Mouse (Mus musculus) heart, embryonic 10.5 days (tissue): ENCODE measurements around the gene Gm17571. TPM values are rescaled to one million over a fixed set of nuclear protein-coding genes. Genes with fewer than 3 reads are reported as not detected.

Experiments used
- DNase-seq: peaks from one replicate; pipeline ENCODE4 v3.0.0-alpha.2; 2017; ENCODE audit warnings: low spot score
- H3K27ac ChIP-seq: fragments of 300-500 bp; sonication (generic); 2 replicates; pipeline ENCODE4 v1.5.1; 2016; ENCODE audit warnings: mild to moderate bottlenecking
- H3K27me3 ChIP-seq: fragments of 300-500 bp; sonication (generic); 2 replicates; pipeline ENCODE4 v1.6.1; 2016; ENCODE audit warnings: mild to moderate bottlenecking; ENCODE audit not compliant: poor library complexity, insufficient read depth, severe bottlenecking
- H3K36me3 ChIP-seq: fragments of 300-500 bp; sonication (generic); 2 replicates; pipeline ENCODE4 v1.6.1; 2016; ENCODE audit warnings: mild to moderate bottlenecking, moderate library complexity
- H3K4me1 ChIP-seq: fragments of 300-500 bp; sonication (generic); 2 replicates; pipeline ENCODE4 v1.6.1; 2016; ENCODE audit warnings: mild to moderate bottlenecking
- H3K4me3 ChIP-seq: fragments of 300-500 bp; sonication (generic); 2 replicates; pipeline ENCODE4 v1.5.1; 2016; ENCODE audit warnings: mild to moderate bottlenecking, moderate library complexity
- H3K9me3 ChIP-seq: fragments of 300-500 bp; sonication (generic); 2 replicates; pipeline ENCODE4 v1.6.1; 2016; ENCODE audit warnings: mild to moderate bottlenecking, moderate library complexity
- WGBS: fragments of 180-500 bp; shearing (Covaris S2); methylation state at CpG from one replicate; pipeline ENCODE4 v1.1.7; 2016; 5-methylcytosine and 5-hydroxymethylcytosine counted together
- polyA plus RNA-seq: library from polyadenylated mRNA; unstranded; fragments of >200 nt; fragmentation: Nextera tagmentation; extraction: Ambion mirVana; gene quantifications from 2 replicates; pipeline ENCODE4 v1.2.1, GENCODE M21; 2016

The Gm17571 gene
- polyA plus RNA-seq, 1 experiment from 2014 or later = not detected

DNA sequence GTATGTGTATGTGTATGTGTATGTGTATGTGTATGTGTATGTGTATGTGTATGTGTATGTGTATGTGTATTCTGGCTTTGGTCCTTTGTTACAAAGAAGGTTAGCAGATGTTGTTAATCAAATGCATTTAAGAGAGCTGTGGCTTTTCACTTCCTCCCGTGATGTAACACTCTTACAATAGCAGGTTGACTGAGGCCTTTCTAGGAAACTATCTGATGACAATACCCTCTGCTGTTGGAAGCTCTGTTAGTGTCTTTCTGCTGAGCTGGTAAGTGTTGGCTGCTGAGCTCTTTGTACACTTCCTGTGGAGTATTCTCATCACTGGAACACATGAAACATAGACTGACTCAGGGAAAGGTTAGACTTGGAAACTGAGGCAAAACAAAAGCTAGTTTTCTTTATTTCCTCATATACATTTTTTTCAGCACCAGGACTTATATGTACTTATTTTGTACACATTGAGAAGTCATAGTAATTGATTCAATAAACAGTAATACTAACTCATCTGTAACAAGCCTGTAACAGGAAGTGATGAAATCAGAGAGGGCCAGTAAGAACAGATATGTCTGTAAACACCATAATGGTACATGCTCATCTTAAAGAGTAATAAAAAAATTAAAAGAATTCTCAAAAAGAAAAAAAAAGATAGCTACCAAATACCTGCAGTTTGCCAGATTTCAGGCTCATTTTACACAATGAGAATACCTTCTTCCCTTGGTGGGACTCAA lies 2.9 kb downstream of the Gm17571 start:
- Histone ChIP-seq H3K9me3 (no peaks in the 10 kb centered on the region), H3K4me1 (peaks cover 29% of the 10 kb centered on the region), H3K4me3 (no peak overlapping the region), H3K36me3 (no peaks in the 10 kb centered on the region), H3K27ac (no peak overlapping the region), H3K27me3 (no peaks in the 10 kb centered on the region)
- no peak for DNase-seq
- WGBS = 72% methylated on average over 1 of the region's 1 CpGs

DNA sequence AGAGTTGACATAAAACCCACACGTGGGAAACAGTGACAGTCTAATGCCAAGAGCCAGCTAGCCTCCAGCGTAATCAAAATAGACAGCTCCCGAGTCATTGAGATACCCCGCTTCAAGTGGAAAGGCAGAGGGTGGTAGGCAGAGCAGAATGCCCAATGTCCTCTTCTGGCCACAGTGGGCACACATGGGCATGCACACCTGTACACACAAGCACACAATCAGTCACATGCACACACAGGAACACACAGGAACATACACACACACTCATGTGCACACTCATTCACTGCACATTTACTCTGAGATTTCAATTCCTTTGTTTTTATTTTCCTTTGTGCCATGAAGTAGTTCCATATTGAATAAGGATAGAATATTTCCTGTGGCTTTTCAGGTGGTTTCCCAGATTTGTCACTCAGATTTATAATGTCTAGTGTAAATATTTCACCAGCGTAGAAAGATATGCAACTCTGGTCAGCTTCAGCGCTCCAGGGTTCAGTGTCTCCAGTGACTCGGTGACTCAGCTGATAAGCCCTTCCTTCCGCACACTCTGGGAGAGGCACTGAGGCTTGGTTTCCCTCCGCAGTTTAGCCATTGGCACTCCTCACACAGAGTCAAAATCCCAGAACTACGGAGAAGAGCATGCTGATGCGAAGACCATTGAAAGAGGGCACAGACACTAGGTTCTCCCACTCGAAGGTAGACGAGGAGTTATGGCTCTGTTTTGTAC lies 4.4 kb downstream of the Gm17571 start:
- Histone ChIP-seq H3K27ac (peak overlapping the region; percentile 45; the same call in 1 of the 2 replicates), H3K27me3 (no peaks in the 10 kb centered on the region), H3K4me1 (peaks cover 22% of the 10 kb centered on the region), H3K4me3 (no peak overlapping the region), H3K9me3 (0 out of 2 replicates have a peak, but pooled peaks cover 5% of the 10 kb centered on the region), H3K36me3 (peaks cover 2% of the 10 kb centered on the region; the same call in 1 of the 2 replicates)
- 34% methylated on average over 13 of the region's 13 CpGs for WGBS
- peak; percentile 77 for DNase-seq

DNA sequence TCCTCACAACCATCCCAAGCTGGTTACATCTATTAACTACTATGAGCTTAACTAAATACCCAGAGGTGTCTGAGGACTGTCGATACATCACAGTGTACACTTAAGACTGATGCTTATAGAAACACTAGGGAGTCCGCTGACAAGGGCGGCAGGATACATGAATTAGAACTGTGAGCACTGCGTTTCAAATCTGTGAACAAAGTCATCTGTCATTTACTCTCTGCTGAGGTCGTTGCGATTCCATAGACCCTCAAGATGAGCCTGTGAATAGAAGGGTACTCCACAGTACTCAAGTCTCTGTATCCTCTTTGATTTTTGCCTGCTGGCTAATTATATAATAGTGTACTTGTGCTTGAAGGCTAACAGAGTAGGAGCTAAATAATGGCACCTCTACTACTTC lies 5.6 kb downstream of the Gm17571 start:
- 69% methylated on average over 6 of the region's 6 CpGs for WGBS
- Histone ChIP-seq H3K27ac (no peak overlapping the region), H3K9me3 (0 out of 2 replicates have a peak, but pooled peaks cover 7% of the 10 kb centered on the region), H3K36me3 (peaks cover 2% of the 10 kb centered on the region; the same call in 1 of the 2 replicates), H3K27me3 (no peaks in the 10 kb centered on the region), H3K4me1 (peaks cover 17% of the 10 kb centered on the region), H3K4me3 (no peak overlapping the region)
- no peak for DNase-seq

DNA sequence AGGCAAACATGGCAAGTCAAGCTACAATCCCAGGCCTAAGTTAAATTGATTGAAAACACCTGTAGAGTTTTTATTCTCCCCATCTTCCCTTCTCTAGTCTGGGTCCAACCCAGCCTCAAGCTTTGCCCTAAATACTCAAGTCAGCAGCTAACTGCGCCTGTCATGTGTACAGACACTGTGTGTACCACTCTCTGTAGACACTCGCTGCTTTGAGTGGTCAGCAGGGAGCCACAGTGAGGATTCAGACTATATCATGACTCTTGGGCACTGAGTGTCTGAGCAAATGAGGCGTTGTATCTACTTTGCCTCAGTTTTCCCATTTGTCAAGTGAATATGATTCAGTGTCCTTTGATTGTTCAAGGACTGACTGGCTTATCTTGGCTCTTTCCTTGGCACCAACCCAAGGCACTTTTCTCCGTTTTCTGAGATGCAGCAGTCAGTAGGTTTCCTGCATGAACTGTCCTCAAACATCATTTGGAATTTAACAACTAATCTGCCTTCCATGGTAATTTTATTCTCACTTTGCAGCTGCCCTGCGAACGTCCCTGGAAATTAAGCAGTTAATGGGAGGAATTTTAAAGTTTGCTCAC lies 13.0 kb downstream of the Gm17571 start:
- H3K4me3 ChIP-seq = no peak overlapping the region
- H3K9me3 ChIP-seq = 0 out of 2 replicates have a peak, but pooled peaks cover 7% of the 10 kb centered on the region
- 0 out of 2 replicates have a peak overlapping the region, but pooled peaks have one; percentile 36 for H3K27ac ChIP-seq
- H3K4me1 ChIP-seq = peaks cover 32% of the 10 kb centered on the region
- DNase-seq = no peak
- peaks cover 2% of the 10 kb centered on the region; the same call in 1 of the 2 replicates for H3K36me3 ChIP-seq
- H3K27me3 ChIP-seq = no peaks in the 10 kb centered on the region
- 70% methylated on average over 6 of the region's 6 CpGs for WGBS

DNA sequence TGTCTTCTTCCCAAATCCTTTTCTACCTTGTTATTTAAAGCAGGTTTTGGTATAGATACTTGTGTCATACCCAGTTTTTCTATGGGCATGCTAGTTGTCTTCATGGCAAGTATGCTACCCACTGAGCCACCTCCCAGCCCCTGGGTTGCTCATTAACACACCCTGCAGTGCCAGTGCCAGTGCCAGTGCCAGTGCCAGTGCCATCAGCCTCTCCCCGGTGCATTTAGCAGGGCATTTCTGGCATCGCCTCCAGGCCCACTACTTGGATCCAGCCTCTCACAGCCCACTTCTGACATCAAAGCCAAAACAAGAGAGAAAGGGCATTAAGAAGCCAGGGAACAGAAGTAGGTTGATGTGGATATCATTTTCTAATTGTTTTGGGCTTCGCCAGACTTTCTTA lies 14.9 kb downstream of the Gm17571 start:
- H3K27ac ChIP-seq = peak overlapping the region; percentile 39; the same call in 1 of the 2 replicates
- H3K4me3 ChIP-seq = no peak overlapping the region
- no peak for DNase-seq
- H3K36me3 ChIP-seq = no peaks in the 10 kb centered on the region
- no peaks in the 10 kb centered on the region for H3K9me3 ChIP-seq
- no peaks in the 10 kb centered on the region for H3K27me3 ChIP-seq
- peaks cover 45% of the 10 kb centered on the region for H3K4me1 ChIP-seq
- 95% methylated on average over 3 of the region's 3 CpGs for WGBS

DNA sequence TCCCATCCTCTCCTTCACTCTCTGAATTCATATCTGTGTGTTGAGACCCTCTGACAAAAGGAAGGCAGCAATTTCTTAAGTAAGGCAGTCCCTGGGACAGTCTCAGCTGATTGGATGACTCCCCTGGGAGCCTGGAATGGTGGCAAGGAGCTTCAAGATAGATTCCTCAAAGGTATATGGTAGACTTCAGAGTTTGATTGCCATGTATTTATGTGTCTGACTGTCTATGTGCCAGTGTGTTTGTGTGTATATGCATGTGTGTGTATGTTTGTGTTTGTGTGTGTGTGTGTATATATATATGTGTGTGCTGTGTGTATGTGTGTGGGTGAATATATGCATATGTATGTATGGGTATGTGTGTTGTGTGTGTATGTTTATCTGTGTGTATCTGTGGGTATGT lies 15.8 kb downstream of the Gm17571 start:
- no peaks in the 10 kb centered on the region for H3K36me3 ChIP-seq
- no peaks in the 10 kb centered on the region for H3K27me3 ChIP-seq
- H3K27ac ChIP-seq = peak overlapping the region; percentile 52; the same call in 1 of the 2 replicates
- H3K9me3 ChIP-seq = no peaks in the 10 kb centered on the region
- H3K4me3 ChIP-seq = no peak overlapping the region
- peaks cover 50% of the 10 kb centered on the region for H3K4me1 ChIP-seq
- DNase-seq = no peak

DNA sequence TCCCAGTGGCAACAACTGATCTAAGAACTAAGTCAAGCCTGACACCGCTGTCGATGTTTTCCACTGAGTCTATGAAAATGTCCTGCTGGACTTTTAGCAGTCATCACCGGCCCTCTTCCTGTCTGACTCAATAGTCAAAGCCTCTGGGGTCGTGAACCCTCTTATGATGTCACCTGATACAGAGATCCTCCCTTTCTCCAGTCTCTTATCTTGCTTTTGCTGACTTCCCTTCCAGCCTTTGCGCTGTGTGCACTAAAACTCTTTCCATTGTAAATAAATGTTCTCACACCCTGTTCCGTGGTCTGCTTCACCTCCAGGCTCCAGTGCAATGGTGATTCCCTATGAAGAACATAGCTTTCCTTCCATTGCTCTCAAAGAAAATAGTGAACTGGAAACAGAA lies 16.3 kb downstream of the Gm17571 start:
- H3K27ac ChIP-seq = peak overlapping the region; percentile 52; the same call in 1 of the 2 replicates
- H3K9me3 ChIP-seq = no peaks in the 10 kb centered on the region
- peak; percentile 80 for DNase-seq
- H3K27me3 ChIP-seq = no peaks in the 10 kb centered on the region
- H3K36me3 ChIP-seq = no peaks in the 10 kb centered on the region
- H3K4me1 ChIP-seq = peaks cover 55% of the 10 kb centered on the region
- H3K4me3 ChIP-seq = no peak overlapping the region
- 36% methylated on average over 6 of the region's 6 CpGs for WGBS

DNA sequence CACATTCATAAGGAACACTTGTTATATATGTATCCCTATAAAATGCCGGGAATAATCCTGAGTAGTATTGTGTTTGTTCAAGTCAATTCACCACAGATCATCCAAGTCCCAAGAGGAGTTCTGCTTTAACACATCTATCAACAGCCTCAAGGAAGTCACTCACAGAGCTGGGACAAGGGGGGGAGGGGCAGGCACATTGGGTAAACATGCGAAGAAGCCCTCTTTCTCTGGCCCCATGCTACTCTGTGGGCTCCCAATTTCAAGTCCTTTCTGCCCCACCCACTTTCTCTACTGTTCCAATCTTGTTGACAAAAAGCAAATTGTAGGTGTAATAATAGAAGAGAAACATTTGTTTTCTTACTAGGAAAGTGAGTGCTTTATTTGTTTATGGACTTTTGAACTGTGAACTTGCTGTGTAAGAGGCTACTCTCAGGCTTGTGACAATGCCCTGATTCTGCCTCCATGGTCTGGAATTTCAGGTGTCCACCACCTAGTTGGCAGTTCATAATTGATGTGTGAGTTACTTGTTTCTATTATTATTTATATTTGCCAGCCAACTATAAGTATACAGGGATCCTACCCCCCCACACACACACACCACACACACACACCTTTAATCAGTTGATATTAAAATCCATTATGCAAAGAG lies 17.0 kb downstream of the Gm17571 start:
- H3K4me1 ChIP-seq = peaks cover 62% of the 10 kb centered on the region
- no peaks in the 10 kb centered on the region for H3K27me3 ChIP-seq
- H3K36me3 ChIP-seq = no peaks in the 10 kb centered on the region
- DNase-seq = no peak
- H3K9me3 ChIP-seq = no peaks in the 10 kb centered on the region
- H3K4me3 ChIP-seq = no peak overlapping the region
- H3K27ac ChIP-seq = no peak overlapping the region
- WGBS = 40% methylated on average over 2 of the region's 2 CpGs

DNA sequence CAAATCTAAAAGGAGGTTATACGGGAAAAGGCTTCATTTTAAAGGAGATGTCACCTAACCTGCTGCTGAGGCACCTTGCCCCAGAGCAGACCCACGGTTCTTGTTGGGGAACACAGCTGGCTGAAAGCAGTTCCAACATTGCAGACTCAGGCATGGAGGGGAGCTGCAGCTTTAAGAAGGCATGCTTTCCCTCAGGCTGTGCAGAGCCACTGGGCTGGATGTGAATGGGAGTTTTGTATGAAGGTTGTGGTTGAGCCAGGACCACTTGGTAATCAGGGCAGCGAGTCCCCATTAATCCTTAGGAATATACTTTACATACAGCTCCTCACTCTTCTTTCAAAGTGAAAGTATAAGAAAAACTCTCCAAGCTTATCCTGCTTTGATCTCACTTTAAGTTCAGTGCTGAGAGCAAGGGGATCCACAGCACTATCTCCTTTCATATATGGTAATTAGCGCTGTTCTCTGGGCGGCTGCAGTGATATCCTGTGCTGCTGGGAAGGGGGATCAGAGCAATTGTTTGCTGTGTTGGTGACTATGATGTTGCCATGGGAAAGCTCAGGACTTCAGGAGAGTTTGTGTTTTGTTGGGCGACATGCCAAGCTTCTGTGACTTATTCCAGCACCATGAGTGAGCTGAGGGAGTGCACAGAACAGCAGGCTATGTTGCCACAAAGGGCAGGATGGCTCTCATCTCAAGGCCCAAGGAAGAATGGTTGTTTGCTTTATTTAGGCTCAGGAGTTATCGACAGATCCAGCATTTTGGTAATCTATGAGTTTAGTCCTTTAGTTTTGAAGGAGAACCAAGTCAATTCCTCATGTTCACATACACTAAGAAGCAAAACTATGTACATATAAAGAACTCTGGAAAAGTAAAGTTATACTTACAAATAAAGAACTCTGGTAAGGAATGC lies 21.3 kb downstream of the Gm17571 start:
- 35% methylated on average over 7 of the region's 7 CpGs for WGBS
- H3K4me3 ChIP-seq = peak overlapping the region; percentile 13; the same call in 1 of the 2 replicates
- peaks cover 45% of the 10 kb centered on the region for H3K4me1 ChIP-seq
- H3K27ac ChIP-seq = peak overlapping the region; percentile 82
- peak; percentile 93 for DNase-seq
- H3K9me3 ChIP-seq = no peaks in the 10 kb centered on the region
- no peaks in the 10 kb centered on the region for H3K27me3 ChIP-seq
- no peaks in the 10 kb centered on the region for H3K36me3 ChIP-seq

DNA sequence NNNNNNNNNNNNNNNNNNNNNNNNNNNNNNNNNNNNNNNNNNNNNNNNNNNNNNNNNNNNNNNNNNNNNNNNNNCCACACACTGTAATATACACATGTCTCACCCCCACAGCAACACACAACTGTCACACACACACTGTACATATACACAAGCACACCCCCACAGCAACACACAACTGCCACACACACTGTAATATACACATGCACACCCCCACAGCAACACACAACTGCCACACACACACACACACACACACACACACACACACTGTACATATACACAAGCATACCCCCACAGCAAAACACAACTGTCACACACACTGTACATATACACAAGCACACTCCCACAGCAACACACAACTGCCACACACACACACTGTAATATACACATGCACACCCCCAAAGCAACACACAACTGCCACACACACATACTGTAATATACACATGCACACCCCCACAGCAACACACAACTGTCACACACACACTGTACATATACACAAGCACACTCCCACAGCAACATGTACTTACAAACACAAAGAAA lies 32.3 kb downstream of the Gm17571 start:
- Histone ChIP-seq H3K27ac (no peak overlapping the region), H3K4me1 (no peaks in the 10 kb centered on the region), H3K9me3 (no peaks in the 10 kb centered on the region), H3K27me3 (no peaks in the 10 kb centered on the region), H3K36me3 (peaks cover 10% of the 10 kb centered on the region), H3K4me3 (no peak overlapping the region)
- no peak for DNase-seq
